ENCODE assay signal across 7 mouse cellular contexts in genomic region chr1:181272622-181273296, GRCm38 (mm10).
DNase-seq lines count a peak whose midpoint lies in the region; ATAC-seq lines count a peak whose summit lies in the region.

No protein-coding gene starts in this region.

- H3K9ac ChIP-seq in embryonic facial prominence, embryonic 13.5 days = no peak overlapping the region
- H3K9ac ChIP-seq in limb, embryonic 12.5 days (replicated peaks) = 0 out of 2 replicates have a peak overlapping the region, but pooled peaks have one; percentile 8
- no peak overlapping the region for H3K9ac ChIP-seq in midbrain, embryonic 14.5 days (replicated peaks; ENCODE audit: low read length)

- peak; percentile 86 to 89 for DNase-seq in adrenal gland, postnatal 36 days
- peak; percentile 79 to 88 for DNase-seq in heart, adult 18-20 months
- DNase-seq in kidney, adult 18-20 months = peak; percentile 86
- peak; percentile 88 for DNase-seq in midbrain, embryonic 14.5 days
- DNase-seq in spleen, adult 12 weeks (ENCODE audit: low spot score) = peak; percentile 57

- H3K4me2 ChIP-seq in embryonic facial prominence, embryonic 13.5 days = peak overlapping the region; percentile 39
- peak overlapping the region; percentile 28 for H3K4me2 ChIP-seq in limb, embryonic 12.5 days
- 0 out of 2 replicates have a peak overlapping the region, but pooled peaks have one; percentile 6 for H3K4me2 ChIP-seq in midbrain, embryonic 14.5 days (ENCODE audit: low read length)

- WGBS in embryonic facial prominence, embryonic 13.5 days = 5% methylated on average over 20 of the region's 20 CpGs
- 9% methylated on average over 19 of the region's 20 CpGs for WGBS in limb, embryonic 12.5 days
- WGBS in midbrain, embryonic 14.5 days = 5% methylated on average over 20 of the region's 20 CpGs

- no peak overlapping the region for H3K27ac ChIP-seq in embryonic facial prominence, embryonic 13.5 days
- H3K27ac ChIP-seq in limb, embryonic 12.5 days = no peak overlapping the region
- no peak overlapping the region for H3K27ac ChIP-seq in midbrain, embryonic 14.5 days (replicated peaks; ENCODE audit: low read depth, low read length)

- H3K4me1 ChIP-seq in embryonic facial prominence, embryonic 13.5 days = peaks cover 4% of the 10 kb centered on the region; the same call in 1 of the 2 replicates
- H3K4me1 ChIP-seq in limb, embryonic 12.5 days (replicated peaks) = peaks cover 11% of the 10 kb centered on the region
- no peaks in the 10 kb centered on the region for H3K4me1 ChIP-seq in midbrain, embryonic 14.5 days (ENCODE audit: control insufficient read depth, insufficient read depth, low read length)

- H3K4me3 ChIP-seq in embryonic facial prominence, embryonic 13.5 days = no peak overlapping the region
- no peak overlapping the region for H3K4me3 ChIP-seq in limb, embryonic 12.5 days (replicated peaks)
- H3K4me3 ChIP-seq in midbrain, embryonic 14.5 days (replicated peaks; ENCODE audit: low read depth, low read length) = no peak overlapping the region

- no peaks in the 10 kb centered on the region for H3K9me3 ChIP-seq in embryonic facial prominence, embryonic 13.5 days
- H3K9me3 ChIP-seq in limb, embryonic 12.5 days = no peaks in the 10 kb centered on the region
- H3K9me3 ChIP-seq in midbrain, embryonic 14.5 days (ENCODE audit: control insufficient read depth, low read length) = no peaks in the 10 kb centered on the region

- no peaks in the 10 kb centered on the region for H3K36me3 ChIP-seq in embryonic facial prominence, embryonic 13.5 days
- H3K36me3 ChIP-seq in limb, embryonic 12.5 days = no peaks in the 10 kb centered on the region
- H3K36me3 ChIP-seq in midbrain, embryonic 14.5 days (ENCODE audit: control insufficient read depth, insufficient read depth, low read length) = no peaks in the 10 kb centered on the region

- no peaks in the 10 kb centered on the region for H3K27me3 ChIP-seq in embryonic facial prominence, embryonic 13.5 days
- H3K27me3 ChIP-seq in limb, embryonic 12.5 days = no peaks in the 10 kb centered on the region
- H3K27me3 ChIP-seq in midbrain, embryonic 14.5 days (ENCODE audit: control insufficient read depth, insufficient read depth, low read length) = no peaks in the 10 kb centered on the region

- peak; percentile 74; the same call in 1 of the 2 replicates for ATAC-seq in embryonic facial prominence, embryonic 13.5 days (ENCODE audit: insufficient number of reproducible peaks, insufficient read depth, low FRiP score, low TSS enrichment, low read depth)
- peak; percentile 96 for ATAC-seq in limb, embryonic 12.5 days (ENCODE audit: insufficient number of reproducible peaks, insufficient read depth, low FRiP score, low TSS enrichment, low read depth)
- peak; percentile 83; the same call in 1 of the 2 replicates for ATAC-seq in midbrain, embryonic 14.5 days (ENCODE audit: low FRiP score, low TSS enrichment)
